Mouse (Mus musculus) heart, postnatal 4 days (tissue): ENCODE results near the gene Piezo1. TPM values are rescaled to one million over a fixed set of nuclear protein-coding genes. Genes with fewer than 3 reads are reported as not detected.
A peak's percentile ranks its signal among the peaks of the same experiment; 100 is the strongest.
"Not testable (repeated sequence)": the region's sequence is repeated elsewhere in the genome, so short reads cannot be mapped to it uniquely, and the experiment has no call there.

Source experiments
- DNase-seq: peaks from one replicate; pipeline ENCODE4 v3.0.0; 2021
- total RNA-seq, 2 experiments: library from RNA; stranded (reverse); gene quantifications; 2 replicates each; pipeline ENCODE4 v1.2.3; 2021

Piezo1 gene
- 10 to 100 TPM; 53.7 to 55.4 TPM for total RNA-seq

GRCm38 (mm10) chr8:122551265-122552051 is at the start of gene Piezo1:
TSS of gene Piezo1 (minus strand) at chr8:122551329.
- DNase-seq: peak; percentile 96

- DNase-seq: no peak
These were observed 49.5 kb upstream of the Piezo1 start for GRCm38 (mm10) chr8:122600666-122601065.

DNA sequence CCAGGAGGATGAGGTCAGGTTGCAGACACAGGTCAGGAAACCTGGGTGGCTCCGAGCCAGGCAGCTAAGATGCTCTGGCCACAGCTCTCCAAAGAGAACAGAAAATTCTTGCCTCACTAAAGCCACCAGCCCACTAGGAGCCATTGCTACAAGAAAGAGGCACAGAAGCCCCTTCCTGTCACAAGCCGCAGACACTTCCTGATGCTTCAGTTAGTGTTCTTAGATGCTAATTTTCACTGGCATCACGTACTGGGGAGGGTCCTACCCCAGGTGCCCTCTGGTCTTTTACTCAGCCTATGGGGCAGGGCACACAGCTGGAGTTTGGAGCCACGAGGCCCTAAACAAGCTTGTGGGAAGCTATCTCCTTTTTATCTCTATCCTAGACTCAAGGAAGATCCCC is 44.9 kb upstream of the Piezo1 start:
- DNase-seq: no peak

DNA sequence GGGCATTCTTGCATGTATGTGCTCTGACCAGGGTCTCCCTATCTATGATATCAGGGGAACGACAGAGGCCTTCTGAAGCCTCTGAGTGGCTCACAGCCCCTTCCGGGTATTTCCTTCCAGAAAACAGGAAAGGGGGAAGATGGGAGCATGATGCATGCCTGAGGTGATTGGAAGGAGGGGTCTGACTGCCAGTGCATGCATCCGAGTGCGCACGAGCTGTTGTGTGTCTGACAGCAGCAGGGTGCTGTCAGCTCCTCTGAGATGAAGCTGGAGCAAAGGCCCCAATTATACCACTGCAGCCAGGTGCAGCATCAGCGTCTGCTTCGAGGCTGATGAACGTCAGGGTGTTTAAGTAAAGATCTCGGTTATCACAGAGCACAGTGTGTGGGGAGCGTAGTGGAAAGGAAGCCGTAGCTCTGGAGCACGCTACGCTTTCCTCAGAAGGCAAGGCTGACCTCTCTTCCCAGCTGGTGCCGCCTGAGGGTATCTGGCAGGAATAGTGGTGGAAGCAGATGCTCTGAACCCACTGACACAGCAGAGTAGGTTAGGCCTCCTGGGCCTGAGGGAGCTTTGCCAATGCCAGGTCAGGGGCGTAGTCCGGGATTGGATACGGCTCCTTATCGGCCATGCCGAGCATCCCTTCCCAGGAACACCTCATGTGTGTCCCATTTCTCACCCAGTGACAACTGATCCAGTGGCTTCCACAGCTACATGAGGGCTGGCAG is 42.8 kb upstream of the Piezo1 start:
- no peak for DNase-seq

- no peak for DNase-seq
These were observed 42.1 kb upstream of the Piezo1 start for GRCm38 (mm10) chr8:122593240-122593639.

GRCm38 (mm10) chr8:122586749-122587148 is 35.6 kb upstream of the Piezo1 start:
- DNase-seq: no peak

GRCm38 (mm10) chr8:122586171-122586570 is 35.0 kb upstream of the Piezo1 start:
- DNase-seq: no peak

DNA sequence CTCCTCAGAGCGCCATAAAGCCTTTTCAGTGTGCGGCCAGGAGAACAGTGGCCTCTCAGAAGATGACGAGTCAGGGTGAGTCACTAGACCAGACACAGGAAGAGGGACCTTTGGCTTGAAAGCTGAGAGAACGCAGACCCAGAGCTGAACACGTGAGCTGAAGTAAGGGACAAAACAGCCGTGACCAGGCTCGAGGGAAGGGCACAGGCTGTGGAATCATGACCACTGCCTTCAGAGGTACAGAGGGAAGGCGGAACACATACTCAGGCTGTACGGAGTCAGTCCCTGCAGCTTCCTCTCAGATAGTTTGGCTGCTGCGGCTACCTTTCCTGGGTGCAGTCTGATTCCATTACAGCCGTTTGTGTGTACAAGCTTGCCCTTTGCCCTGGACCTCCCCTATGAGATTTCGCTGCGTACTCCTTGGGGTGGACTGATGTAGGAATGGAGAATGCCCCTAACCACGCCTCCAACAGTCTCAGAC is 34.3 kb upstream of the Piezo1 start:
- no peak for DNase-seq

DNA sequence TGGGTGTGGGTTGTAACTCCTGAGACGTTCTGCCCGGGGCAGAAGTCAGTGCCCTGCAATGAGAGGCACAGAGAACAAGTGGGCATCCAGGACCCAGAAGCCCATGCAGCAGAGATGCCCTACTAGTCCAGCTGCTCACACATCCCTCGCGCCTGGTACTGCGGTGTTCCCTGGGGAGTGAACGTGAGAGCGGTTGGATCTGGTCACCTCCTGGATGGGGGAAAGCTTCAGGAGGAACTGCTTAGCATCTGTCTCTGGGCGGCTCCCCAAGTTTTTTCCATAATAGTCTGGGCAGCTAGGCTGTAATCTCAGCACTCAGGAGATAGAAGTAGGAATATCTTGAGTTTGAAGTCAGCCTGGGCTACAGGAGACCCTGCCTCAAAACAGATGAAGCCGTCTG is 33.9 kb upstream of the Piezo1 start:
- no peak for DNase-seq

- DNase-seq: no peak
These were observed 29.8 kb upstream of the Piezo1 start for GRCm38 (mm10) chr8:122580926-122581325.

GRCm38 (mm10) chr8:122579196-122579595 is 28.1 kb upstream of the Piezo1 start:
- no peak for DNase-seq

GRCm38 (mm10) chr8:122577116-122577515 is 26.0 kb upstream of the Piezo1 start:
- no peak for DNase-seq

DNA sequence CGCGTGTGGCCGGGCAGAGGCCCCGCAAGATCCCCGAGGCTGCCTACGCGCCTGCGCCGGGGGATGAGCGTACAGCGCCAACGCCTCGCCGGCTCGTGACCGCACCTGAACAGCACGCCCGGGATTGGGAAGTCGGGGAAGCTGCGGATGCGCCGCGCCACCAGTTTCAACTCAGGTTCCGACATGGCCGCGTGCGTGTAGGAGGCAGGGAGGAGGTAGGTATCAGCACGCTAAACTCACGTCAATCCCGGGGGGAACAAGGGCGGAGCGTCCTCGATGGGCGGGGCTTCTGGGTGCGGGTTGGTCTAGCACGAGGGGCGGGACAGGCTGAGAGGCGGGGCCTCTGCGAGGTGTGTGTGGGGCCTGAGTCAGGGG is 25.5 kb upstream of the Piezo1 start, which contains the start of gene Aprt:
TSS of gene Aprt (minus strand) at position 262 of the 375 bp plus-strand sequence.
- peak; percentile 94 for DNase-seq

- no peak for DNase-seq
These were observed 24.9 kb upstream of the Piezo1 start for GRCm38 (mm10) chr8:122575735-122576647.

- DNase-seq: no peak
These were observed 24.2 kb upstream of the Piezo1 start for GRCm38 (mm10) chr8:122575286-122575685.

DNA sequence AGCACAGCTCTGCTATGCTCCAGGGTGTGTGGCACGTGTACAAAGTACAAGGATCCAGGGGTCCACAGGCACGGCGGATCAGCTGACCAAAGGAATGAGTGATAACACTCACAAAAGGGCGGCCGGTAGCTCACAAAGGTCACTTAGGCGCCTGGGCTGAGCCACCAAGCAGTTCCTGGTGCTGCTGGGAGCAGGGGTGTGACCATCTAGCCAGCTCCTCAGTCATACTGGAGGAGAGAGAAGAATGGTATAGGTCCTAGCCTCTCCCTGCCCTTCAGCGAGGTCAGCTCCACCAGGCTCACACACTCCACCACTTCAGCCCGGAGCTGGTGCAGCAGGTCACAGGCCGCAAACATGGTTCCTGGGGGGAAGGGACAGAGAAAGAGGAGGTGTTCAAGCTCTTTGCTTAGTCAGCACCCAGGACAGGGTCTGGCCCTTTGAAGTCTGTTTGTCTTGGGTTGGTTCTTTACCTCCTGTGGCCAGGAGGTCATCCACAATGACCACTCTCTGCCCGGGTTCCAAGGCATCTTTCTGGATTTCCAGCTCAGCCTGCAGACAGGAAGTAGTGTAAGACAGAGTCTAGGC is 23.6 kb upstream of the Piezo1 start:
- DNase-seq: no peak

GRCm38 (mm10) chr8:122574264-122574663 is 23.1 kb upstream of the Piezo1 start:
- no peak for DNase-seq

- DNase-seq: no peak
These were observed 22.4 kb upstream of the Piezo1 start for GRCm38 (mm10) chr8:122573577-122573976.

DNA sequence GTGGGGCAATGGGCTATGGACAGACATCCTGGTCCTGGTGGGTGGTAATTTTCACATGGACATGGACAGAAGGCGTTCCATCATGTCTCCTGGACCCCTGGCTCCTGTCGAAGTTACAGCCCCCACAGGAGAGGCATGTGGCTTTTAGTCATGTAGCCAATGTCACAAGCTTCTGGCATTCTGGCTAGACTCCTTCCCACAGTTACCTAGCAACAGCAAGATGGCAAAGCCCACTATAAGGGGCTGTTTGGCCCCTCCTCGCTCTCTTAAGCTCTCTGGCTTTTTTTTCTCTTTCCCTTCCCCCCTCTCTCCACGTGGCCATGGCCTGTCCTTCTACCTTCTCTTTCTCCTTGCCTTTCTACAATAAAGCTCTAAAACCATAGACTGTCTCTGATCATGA is 22.0 kb upstream of the Piezo1 start:
- DNase-seq: not testable (repeated sequence)

GRCm38 (mm10) chr8:122572751-122573150 is 21.6 kb upstream of the Piezo1 start:
- no peak for DNase-seq

GRCm38 (mm10) chr8:122571750-122572267 is 20.7 kb upstream of the Piezo1 start:
- no peak for DNase-seq

DNA sequence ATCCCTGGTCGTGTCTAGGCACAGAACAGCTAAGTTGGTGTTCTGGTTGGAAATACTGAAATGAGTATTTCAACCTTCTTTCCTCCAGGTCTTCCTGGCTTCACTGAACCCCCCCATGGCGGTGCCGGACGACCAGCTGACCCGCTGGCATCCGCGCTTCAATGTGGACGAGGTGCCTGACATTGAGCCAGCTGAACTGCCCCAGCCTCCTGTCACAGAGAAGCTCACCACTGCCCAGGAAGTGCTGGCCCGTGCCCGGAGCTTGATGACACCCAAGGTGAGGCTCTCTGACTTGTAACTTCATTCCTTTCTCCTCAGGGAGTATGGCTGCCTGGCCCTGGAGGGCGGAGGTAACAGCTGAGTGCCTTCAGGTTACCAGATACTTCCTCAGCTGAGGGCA is 20.0 kb upstream of the Piezo1 start:
- DNase-seq: no peak
